8 mouse cellular contexts compared by ENCODE assay signal in genomic region chr2:31482914-31483575, GRCm38 (mm10). TPM values are rescaled to one million over a fixed set of nuclear protein-coding genes. Genes with fewer than 3 reads are reported as not detected.
DNase-seq lines count a peak whose midpoint lies in the region; ATAC-seq and TF ChIP-seq lines count a peak whose summit lies in the region.

No protein-coding gene starts in this region.

- no peaks in the 10 kb centered on the region for H3K4me1 ChIP-seq in midbrain, embryonic 15.5 days
- no peaks in the 10 kb centered on the region for H3K4me1 ChIP-seq in spleen, adult 2 months (ENCODE audit: control insufficient read depth, insufficient read depth, insufficient read length)

- peak; percentile 36 for DNase-seq in 3134 (ENCODE audit: extremely low read depth, insufficient read length, low spot score)
- DNase-seq in adrenal gland, postnatal 10 days = peak; percentile 90
- peak; percentile 86 for DNase-seq in embryo, embryonic 9.5 days (ENCODE audit: extremely low spot score)
- peak; percentile 69 to 82 for DNase-seq in gastrocnemius, postnatal 4 days (ENCODE audit: low spot score in 2 of 2)
- peak; percentile 73 for DNase-seq in kidney, adult 11 months
- peak; percentile 83 to 85 for DNase-seq in left cerebral cortex, postnatal 36 days (ENCODE audit: low spot score in 2 of 2)
- DNase-seq in spleen, adult 2 months (ENCODE audit: low read depth in 1 of 2, low spot score in 2 of 2) = peak; percentile 60 to 75

- no peak overlapping the region for H3K27ac ChIP-seq in midbrain, embryonic 15.5 days
- H3K27ac ChIP-seq in spleen, adult 2 months (ENCODE audit: insufficient read depth, low read length) = no peak overlapping the region

- no peak for TF ChIP-seq POLR2A in spleen, adult 2 months (IDR thresholded peaks at IDR 0.05; ENCODE audit: low read depth, low read length)

- intact Hi-C loops in left cerebral cortex, postnatal 36 days (cut with DNase I) = loop anchor here (1.0 to 10.0 kb wide), 3 partner anchors 171 to 302 kb away; no protein-coding TSS in a partner anchor

- H3K4me2 ChIP-seq in midbrain, embryonic 15.5 days = no peak overlapping the region

- no peak overlapping the region for H3K9ac ChIP-seq in midbrain, embryonic 15.5 days

- H3K27me3 ChIP-seq in midbrain, embryonic 15.5 days (replicated peaks) = peaks cover 73% of the 10 kb centered on the region
- H3K27me3 ChIP-seq in spleen, adult 2 months (ENCODE audit: control insufficient read depth, insufficient read depth, low read length) = no peaks in the 10 kb centered on the region

- 30% methylated on average over 8 of the region's 8 CpGs for WGBS in midbrain, embryonic 15.5 days
- 48% methylated on average over 8 of the region's 8 CpGs for WGBS in spleen, adult 2 months

- no peaks in the 10 kb centered on the region for H3K9me3 ChIP-seq in midbrain, embryonic 15.5 days

- H3K4me3 ChIP-seq in midbrain, embryonic 15.5 days = no peak overlapping the region
- no peak overlapping the region for H3K4me3 ChIP-seq in spleen, adult 2 months (ENCODE audit: extremely low read depth, insufficient read depth, insufficient read length)

- ATAC-seq in midbrain, embryonic 15.5 days (replicated peaks) = peak; percentile 87

- TF ChIP-seq CTCF in spleen, adult 2 months (IDR thresholded peaks at IDR 0.05; ENCODE audit: extremely low read depth, insufficient read depth, insufficient read length, insufficient replicate concordance) = peak; percentile 78; the same call in 1 of the 2 replicates

- no peaks in the 10 kb centered on the region for H3K36me3 ChIP-seq in midbrain, embryonic 15.5 days (replicated peaks)
- peaks cover 8% of the 10 kb centered on the region; the same call in 1 of the 2 replicates for H3K36me3 ChIP-seq in spleen, adult 2 months (ENCODE audit: control insufficient read depth, insufficient read depth, low read length)

RNA-seq across cellular contexts. Expression of gene Ass1, which starts 13.0 kb away (rescaled TPM):
- 100 to 1,000 TPM in 1 of 2 experiments, 10 to 100 TPM in 1; 61.2 to 175 TPM for total RNA-seq in adrenal gland, postnatal 10 days (2021)
- 1 to 10 TPM; 2.8 to 4.2 TPM for total RNA-seq in gastrocnemius, postnatal 4 days (2021)
- total RNA-seq in left cerebral cortex, postnatal 36 days (2021) = 10 to 100 TPM; 20.2 to 23.8 TPM
- polyA plus RNA-seq in midbrain, embryonic 15.5 days (2015; fragmentation: Nextera tagmentation; extraction: Ambion mirVana) = 7.6 and 9.4 TPM in 2 replicates
- polyA plus RNA-seq in spleen, adult 2 months (2012; rRNA removed) = 17.5 and 18.9 TPM in 2 replicates

Comparison
In these comparisons a context has a peak if more than half of its experiments do, and no peak if none do; other contexts are left out.
1. DNase-seq: peak in every context shown above with its lines; median percentile 90 in adrenal gland, postnatal 10 days; 86 in embryo, embryonic 9.5 days; 84 in left cerebral cortex, postnatal 36 days; 76 in gastrocnemius, postnatal 4 days; 73 in kidney, adult 11 months; 68 in spleen, adult 2 months; 36 in 3134.
2. RNA of gene Ass1, which starts 13.0 kb away (total RNA-seq): 61.2 to 175 TPM in adrenal gland, postnatal 10 days and 20.2 to 23.8 TPM in left cerebral cortex, postnatal 36 days; 2.8 to 4.2 TPM in gastrocnemius, postnatal 4 days; every median in the first group is over 4 times any median in the second.